Mouse (Mus musculus) heart, adult 2 months (tissue): ENCODE measurements around the gene Wnt1.
"Not testable (repeated sequence)": the region's sequence is repeated elsewhere in the genome, so short reads cannot be mapped to it uniquely, and the experiment has no call there.

Experiments
- CTCF ChIP-seq: fragments of 200-600 bp; IDR thresholded peaks from 2 replicates; pipeline ENCODE4 v1.8.1; 2022; ENCODE audit warnings: antibody characterized with exemption, mild to moderate bottlenecking, moderate library complexity
- POLR2A ChIP-seq: fragments of 200-500 bp; IDR thresholded peaks from 2 replicates; pipeline ENCODE4 v1.6.1; 2011; ENCODE audit warnings: mild to moderate bottlenecking, low read depth, low read length, control low read depth; ENCODE audit not compliant: insufficient read depth

DNA sequence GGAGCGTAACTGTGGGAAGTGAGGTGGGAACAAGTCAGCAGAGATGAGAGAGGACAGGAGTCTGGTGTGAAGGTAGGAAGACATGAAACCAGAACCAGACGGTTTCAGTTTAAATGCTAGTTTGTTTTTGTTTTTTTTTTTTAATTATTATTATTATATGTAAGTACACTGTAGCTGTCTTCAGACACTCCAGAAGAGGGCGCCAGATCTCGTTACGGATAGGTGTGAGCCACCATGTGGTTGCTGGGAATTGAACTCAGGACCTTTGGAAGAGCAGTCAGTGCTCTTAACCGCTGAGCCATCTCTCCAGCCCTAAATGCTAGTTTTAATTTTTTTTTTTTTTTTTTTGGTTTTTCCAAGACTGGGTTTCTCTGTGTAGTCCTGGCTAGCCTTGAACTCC lies 20.6 kb downstream of the Wnt1 start:
- TF ChIP-seq CTCF: peak; percentile 53
- not testable (repeated sequence) for TF ChIP-seq POLR2A
